Comparison of ENCODE assay signal across 8 mouse cellular contexts in genomic region chr16:45158136-45158521, GRCm38 (mm10). TPM values are rescaled to one million over a fixed set of nuclear protein-coding genes. Genes with fewer than 3 reads are reported as not detected.
DNase-seq lines count a peak whose midpoint lies in the region; ATAC-seq and TF ChIP-seq lines count a peak whose summit lies in the region.

No protein-coding gene starts in this region.

- no peak for TF ChIP-seq POLR2A in olfactory bulb, adult 2 months (IDR thresholded peaks at IDR 0.05; ENCODE audit: insufficient read depth, low read depth, low read length)

- no peak for TF ChIP-seq EP300 in liver, postnatal 0 days (IDR thresholded peaks at IDR 0.05; ENCODE audit: low read depth)

- H3K27ac ChIP-seq in forebrain, embryonic 14.5 days (ENCODE audit: low read depth, low read length): peak overlapping the region; percentile 86
- peak overlapping the region; percentile 97 for H3K27ac ChIP-seq in liver, postnatal 0 days (ENCODE audit: low read depth)
- peak overlapping the region; percentile 17 for H3K27ac ChIP-seq in olfactory bulb, adult 2 months (ENCODE audit: insufficient read depth, low read depth, low read length)

- no peaks in the 10 kb centered on the region for H3K9me3 ChIP-seq in forebrain, embryonic 14.5 days (replicated peaks; ENCODE audit: control insufficient read depth, low read length)
- no peaks in the 10 kb centered on the region for H3K9me3 ChIP-seq in liver, postnatal 0 days (ENCODE audit: low read length)

- H3K36me3 ChIP-seq in forebrain, embryonic 14.5 days (ENCODE audit: control insufficient read depth, insufficient read depth, low read length): peaks cover 7% of the 10 kb centered on the region; the same call in 1 of the 2 replicates
- peaks cover 8% of the 10 kb centered on the region for H3K36me3 ChIP-seq in liver, postnatal 0 days (replicated peaks; ENCODE audit: insufficient read depth, low read length)

- DNase-seq in Muller cell, postnatal 12 days (ENCODE audit: inconsistent ontology term): peak; percentile 79
- peak; percentile 87 for DNase-seq in cerebellum, adult 11-12 months
- peak; percentile 82 for DNase-seq in forebrain, embryonic 14.5 days (ENCODE audit: low spot score)
- peak; percentile 78 to 85 for DNase-seq in heart, postnatal 10 days
- DNase-seq in layer of hippocampus, adult 11-12 months (ENCODE audit: low spot score): peak; percentile 71
- DNase-seq in liver, postnatal 0 days: peak; percentile 76
- DNase-seq in thymus, postnatal 4 days: peak; percentile 76

- no peaks in the 10 kb centered on the region for H3K27me3 ChIP-seq in forebrain, embryonic 14.5 days (replicated peaks; ENCODE audit: control insufficient read depth, insufficient read depth, low read length)
- H3K27me3 ChIP-seq in liver, postnatal 0 days (ENCODE audit: insufficient read depth, low read length): no peaks in the 10 kb centered on the region

- peak overlapping the region; percentile 79 for H3K9ac ChIP-seq in forebrain, embryonic 14.5 days (ENCODE audit: low read length)
- H3K9ac ChIP-seq in liver, postnatal 0 days (replicated peaks): peak overlapping the region; percentile 76

- peaks cover 13% of the 10 kb centered on the region for H3K4me1 ChIP-seq in forebrain, embryonic 14.5 days (ENCODE audit: control insufficient read depth, insufficient read depth, low read length)
- peaks cover 12% of the 10 kb centered on the region for H3K4me1 ChIP-seq in liver, postnatal 0 days (ENCODE audit: insufficient read depth)
- H3K4me1 ChIP-seq in olfactory bulb, adult 2 months (ENCODE audit: control insufficient read depth, insufficient read depth, low read length): peaks cover 6% of the 10 kb centered on the region; the same call in 1 of the 2 replicates

- TF ChIP-seq CTCF in liver, postnatal 0 days (IDR thresholded peaks at IDR 0.05; ENCODE audit: low read depth): no peak
- TF ChIP-seq CTCF in olfactory bulb, adult 2 months (IDR thresholded peaks at IDR 0.05; ENCODE audit: insufficient read depth, low read depth, low read length): no peak

- ATAC-seq in forebrain, embryonic 14.5 days: peak; percentile 76
- ATAC-seq in liver, postnatal 0 days: peak; percentile 70

- H3K4me2 ChIP-seq in forebrain, embryonic 14.5 days (ENCODE audit: low read length): peak overlapping the region; percentile 61
- peak overlapping the region; percentile 92 for H3K4me2 ChIP-seq in liver, postnatal 0 days (ENCODE audit: low read depth, low read length)

- under 1% methylated on average over 20 of the region's 20 CpGs for WGBS in forebrain, embryonic 14.5 days
- WGBS in liver, postnatal 0 days (ENCODE audit: insufficient replicate concordance): 2% methylated on average over 20 of the region's 20 CpGs
- 0% methylated on average over 20 of the region's 20 CpGs for WGBS in olfactory bulb, adult 2 months

- peak overlapping the region; percentile 77 for H3K4me3 ChIP-seq in forebrain, embryonic 14.5 days (ENCODE audit: low read depth, low read length)
- H3K4me3 ChIP-seq in liver, postnatal 0 days (ENCODE audit: low read depth, low read length): peak overlapping the region; percentile 95
- peak overlapping the region; percentile 80 for H3K4me3 ChIP-seq in olfactory bulb, adult 2 months (ENCODE audit: insufficient read depth, low read depth, low read length)

- intact Hi-C loops in heart, postnatal 10 days (cut with DNase I): no loop called here

RNA-seq across cellular contexts. Expression of gene Slc35a5, which starts 0.4 kb away (rescaled TPM):
- 24.4 and 31.5 TPM in 2 replicates for polyA plus RNA-seq in forebrain, embryonic 14.5 days (2014; fragmentation: Nextera tagmentation; extraction: Ambion mirVana)
- total RNA-seq in heart, postnatal 10 days (2021): 10 to 100 TPM; 11.7 to 14.7 TPM
- polyA plus RNA-seq in liver, postnatal 0 days (2015; fragmentation: Nextera tagmentation; extraction: Ambion mirVana): 8.1 and 8.2 TPM in 2 replicates
- not detected in 2 replicates for polyA plus RNA-seq in olfactory bulb, adult 2 months (2012; ENCODE audit: insufficient read depth, insufficient read length, low replicate concordance, missing spikeins)

RNA-seq across cellular contexts. Expression of gene Atg3, which starts 0.5 kb away (rescaled TPM):
- polyA plus RNA-seq in forebrain, embryonic 14.5 days (2014; fragmentation: Nextera tagmentation; extraction: Ambion mirVana): 41.2 and 47.7 TPM in 2 replicates
- total RNA-seq in heart, postnatal 10 days (2021): 10 to 100 TPM; 25.7 to 25.9 TPM
- 28.4 and 33.0 TPM in 2 replicates for polyA plus RNA-seq in liver, postnatal 0 days (2015; fragmentation: Nextera tagmentation; extraction: Ambion mirVana)
- not detected in 2 replicates for polyA plus RNA-seq in olfactory bulb, adult 2 months (2012; ENCODE audit: insufficient read depth, insufficient read length, low replicate concordance, missing spikeins)

Comparison
In these comparisons a context has a peak if more than half of its experiments do, and no peak if none do; other contexts are left out.
1. Peak in every context shown above with its lines: DNase-seq, ATAC-seq, H3K4me3 ChIP-seq and H3K27ac ChIP-seq.
2. H3K27ac ChIP-seq: peak in every context shown above with its lines; median percentile 97 in liver, postnatal 0 days; 86 in forebrain, embryonic 14.5 days; 17 in olfactory bulb, adult 2 months.